Mouse (Mus musculus): ENCODE measurements around the gene Vwde. TPM values are rescaled to one million over a fixed set of nuclear protein-coding genes. Genes with fewer than 3 reads are reported as not detected.

Gene Vwde
- polyA plus RNA-seq, 1 experiment from 2014 or later = not detected

- H3K27ac ChIP-seq = no peak overlapping the region
- H3K36me3 ChIP-seq = no peaks in the 10 kb centered on the region
- H3K9ac ChIP-seq = no peak overlapping the region
- no peaks in the 10 kb centered on the region for H3K27me3 ChIP-seq (replicated peaks)
- ATAC-seq = no peak
- H3K9me3 ChIP-seq = no peaks in the 10 kb centered on the region
- 88% methylated on average over 1 of the region's 1 CpGs for WGBS
- H3K4me3 ChIP-seq (replicated peaks) = no peak overlapping the region
- H3K4me2 ChIP-seq (replicated peaks) = no peak overlapping the region
- H3K4me1 ChIP-seq (replicated peaks) = no peaks in the 10 kb centered on the region
These were observed 72.6 kb downstream of the Vwde start for GRCm38 (mm10) chr6:13152062-13152640.

- no peak for ATAC-seq
- Histone ChIP-seq H3K27me3 (replicated peaks) (no peaks in the 10 kb centered on the region), H3K9ac (no peak overlapping the region), H3K4me3 (replicated peaks) (no peak overlapping the region), H3K4me1 (replicated peaks) (no peaks in the 10 kb centered on the region), H3K27ac (no peak overlapping the region), H3K36me3 (no peaks in the 10 kb centered on the region), H3K4me2 (replicated peaks) (no peak overlapping the region), H3K9me3 (no peaks in the 10 kb centered on the region)
- 85% methylated on average over 1 of the region's 1 CpGs for WGBS
These were observed 87.5 kb downstream of the Vwde start for GRCm38 (mm10) chr6:13137255-13137654.

DNA sequence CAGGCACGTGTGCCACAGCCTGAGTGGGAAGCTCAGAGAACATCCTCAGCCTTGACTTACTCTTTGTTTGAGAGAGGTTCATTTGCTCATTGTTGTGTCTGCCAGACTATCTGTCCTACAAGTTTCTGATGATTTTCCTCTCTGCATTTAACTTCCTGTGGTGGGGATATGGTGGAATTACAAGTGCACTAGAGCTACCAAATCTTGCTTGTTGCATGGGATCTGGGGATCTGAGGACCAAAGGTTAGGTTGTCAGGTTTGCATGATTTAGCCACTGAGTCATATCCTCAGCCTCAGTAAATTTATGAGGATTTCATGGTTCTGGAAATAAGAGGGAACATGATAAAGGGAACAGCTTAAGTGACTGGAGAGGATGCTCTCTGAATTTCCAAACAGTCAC, 116.1 kb downstream of the Vwde start:
- Histone ChIP-seq H3K4me3 (replicated peaks) (no peak overlapping the region), H3K27me3 (replicated peaks) (no peaks in the 10 kb centered on the region), H3K36me3 (no peaks in the 10 kb centered on the region), H3K4me2 (replicated peaks) (no peak overlapping the region), H3K27ac (no peak overlapping the region), H3K9ac (no peak overlapping the region), H3K4me1 (replicated peaks) (no peaks in the 10 kb centered on the region), H3K9me3 (no peaks in the 10 kb centered on the region)
- ATAC-seq = no peak
- 67% methylated on average over 1 of the region's 1 CpGs for WGBS

Other genes with a start within 250 kb of the Vwde start
- gene Tmem106b, start 155.2 kb downstream of the Vwde start, polyA plus RNA-seq (2015; fragmentation: Nextera tagmentation; extraction: Ambion mirVana) = 27.0 and 34.8 TPM in 2 replicates